Mouse (Mus musculus) testis, adult 2 months (tissue): ENCODE measurements around the gene Slc22a12.

Source experiments
- CTCF ChIP-seq: fragments of 200-500 bp; IDR thresholded peaks from 2 replicates; pipeline ENCODE4 v1.5.1; 2012; ENCODE audit warnings: low read depth, mild to moderate bottlenecking, inconsistent platforms, low read length, moderate library complexity; ENCODE audit not compliant: control insufficient read depth, insufficient read depth, insufficient replicate concordance
- POLR2A ChIP-seq: fragments of 200-500 bp; IDR thresholded peaks from 2 replicates; pipeline ENCODE4 v1.6.1; 2012; ENCODE audit warnings: low read depth, mild to moderate bottlenecking, inconsistent platforms, low read length, moderate library complexity; ENCODE audit not compliant: control insufficient read depth

DNA sequence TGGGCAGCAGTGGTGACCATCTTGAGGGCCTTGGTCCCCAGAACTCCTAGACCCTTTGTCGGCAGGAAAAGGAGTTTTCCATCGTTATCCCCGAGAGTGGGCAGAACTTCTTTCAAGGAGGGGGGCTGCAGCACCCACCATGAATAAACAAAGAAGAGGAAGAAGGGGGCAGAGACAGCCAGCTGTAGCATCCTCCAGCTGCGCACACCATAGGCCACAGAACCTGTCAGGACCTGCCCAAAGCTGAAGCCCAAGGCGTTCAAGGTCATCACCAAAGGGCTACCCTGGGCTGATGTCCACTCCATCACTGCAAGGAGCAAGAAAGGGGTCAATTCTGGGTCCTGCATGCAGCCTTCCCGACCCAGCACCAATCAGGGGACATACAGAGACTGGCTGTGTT is 2.6 kb downstream of the Slc22a12 start:
- TF ChIP-seq POLR2A (no peak), CTCF (no peak)
